Mouse (Mus musculus) adrenal gland (tissue): ENCODE measurements at regions not wholly inside any gene's neighbourhood (a gene's known extent, or its start where the extent isn't known, plus 50 kb on each side); places are given as distances from the start of the nearest gene placed in this dataset.

ENCODE experiments used
- intact Hi-C: fragments of 180-260 bp; cut with DNase I; formaldehyde crosslinking; loops from one replicate; pipeline ENCODE4 v1.15.1; 2025

- intact Hi-C loops = no loop called here
These were observed 61.5 kb upstream of the Sp8 start for GRCm38 (mm10) chr12:118784643-118785042.

- intact Hi-C loops = no loop called here
These were observed 64.2 kb upstream of the Sp8 start for GRCm38 (mm10) chr12:118781978-118782377.

- intact Hi-C loops = no loop called here
These were observed 70.6 kb upstream of the Sp8 start for GRCm38 (mm10) chr12:118775463-118776064.

GRCm38 (mm10) chr12:118772790-118773189 lies 73.3 kb upstream of the Sp8 start:
- intact Hi-C loops = no loop called here

GRCm38 (mm10) chr12:118766472-118766871 lies 79.7 kb upstream of the Sp8 start:
- intact Hi-C loops = no loop called here

GRCm38 (mm10) chr12:118754076-118754475 lies 92.1 kb upstream of the Sp8 start:
- intact Hi-C loops = no loop called here

GRCm38 (mm10) chr12:118739103-118739502 lies 107.0 kb upstream of the Sp8 start:
- intact Hi-C loops = no loop called here

- intact Hi-C loops = no loop called here
These were observed 120.2 kb upstream of the Sp8 start for GRCm38 (mm10) chr12:118725891-118726290.

GRCm38 (mm10) chr12:118719878-118720573 lies 126.1 kb upstream of the Sp8 start:
- intact Hi-C loops = no loop called here

- intact Hi-C loops = no loop called here
These were observed 129.3 kb upstream of the Sp8 start for GRCm38 (mm10) chr12:118716824-118717223.

GRCm38 (mm10) chr12:118706626-118707025 lies 139.5 kb upstream of the Sp8 start:
- intact Hi-C loops = no loop called here

- intact Hi-C loops = no loop called here
These were observed 141.3 kb upstream of the Sp8 start for GRCm38 (mm10) chr12:118704826-118705225.

GRCm38 (mm10) chr12:118703730-118704129 lies 142.4 kb upstream of the Sp8 start:
- intact Hi-C loops = no loop called here

GRCm38 (mm10) chr12:118703068-118703662 lies 143.0 kb upstream of the Sp8 start:
- intact Hi-C loops = no loop called here

GRCm38 (mm10) chr12:118701838-118702237 lies 144.3 kb upstream of the Sp8 start:
- intact Hi-C loops = no loop called here

GRCm38 (mm10) chr12:118698110-118698509 lies 148.0 kb upstream of the Sp8 start:
- intact Hi-C loops = no loop called here

- intact Hi-C loops = no loop called here
These were observed 151.4 kb upstream of the Sp8 start for GRCm38 (mm10) chr12:118694701-118695100.

- intact Hi-C loops = no loop called here
These were observed 163.2 kb upstream of the Sp8 start for GRCm38 (mm10) chr12:118682902-118683301.

- intact Hi-C loops = no loop called here
These were observed 168.1 kb upstream of the Sp8 start for GRCm38 (mm10) chr12:118677989-118678388.

GRCm38 (mm10) chr12:118661575-118661974 lies 184.6 kb upstream of the Sp8 start:
- intact Hi-C loops = no loop called here

GRCm38 (mm10) chr12:118661214-118661486 lies 185.0 kb upstream of the Sp8 start:
- intact Hi-C loops = no loop called here

GRCm38 (mm10) chr12:118660384-118661213 lies 185.5 kb upstream of the Sp8 start:
- intact Hi-C loops = no loop called here
